Mouse (Mus musculus) megakaryocyte, embryonic 14.5 days (primary cell): ENCODE results near the gene Wdtc1. TPM values are rescaled to one million over a fixed set of nuclear protein-coding genes. Genes with fewer than 3 reads are reported as not detected.

Experiments used
- H3K27me3 ChIP-seq: replicated peaks from 2 replicates; pipeline ENCODE3; 2012; ENCODE audit warnings: inconsistent platforms
- H3K36me3 ChIP-seq: replicated peaks from 2 replicates; pipeline ENCODE3; 2012; ENCODE audit warnings: low read length, inconsistent platforms, mixed read lengths
- H3K4me1 ChIP-seq: 2 replicates; pipeline ENCODE4 v1.6.1; 2012; ENCODE audit warnings: inconsistent platforms
- H3K4me3 ChIP-seq: replicated peaks from 2 replicates; pipeline ENCODE3; 2012; ENCODE audit warnings: moderate library complexity, mild to moderate bottlenecking, inconsistent platforms
- H3K9me3 ChIP-seq: 2 replicates; pipeline ENCODE4 v1.6.1; 2012; ENCODE audit warnings: inconsistent platforms
- FLI1 ChIP-seq: IDR thresholded peaks from 2 replicates; pipeline ENCODE4 v1.6.1; 2012; ENCODE audit warnings: low read length, inconsistent platforms, mixed read lengths
- GATA1 ChIP-seq: IDR thresholded peaks from 3 replicates; pipeline ENCODE4 v1.6.1; 2012; ENCODE audit warnings: mixed read lengths, low read length, inconsistent platforms, borderline replicate concordance
- polyA plus RNA-seq: library from polyadenylated mRNA; stranded (reverse); fragments of >175 nt; gene quantifications from 2 replicates; pipeline ENCODE4 v1.2.3, GENCODE M21; 2012; ENCODE audit warnings: low replicate concordance; ENCODE audit not compliant: insufficient read depth

Wdtc1 gene
- polyA plus RNA-seq, 1 experiment = 85.7 TPM

DNA sequence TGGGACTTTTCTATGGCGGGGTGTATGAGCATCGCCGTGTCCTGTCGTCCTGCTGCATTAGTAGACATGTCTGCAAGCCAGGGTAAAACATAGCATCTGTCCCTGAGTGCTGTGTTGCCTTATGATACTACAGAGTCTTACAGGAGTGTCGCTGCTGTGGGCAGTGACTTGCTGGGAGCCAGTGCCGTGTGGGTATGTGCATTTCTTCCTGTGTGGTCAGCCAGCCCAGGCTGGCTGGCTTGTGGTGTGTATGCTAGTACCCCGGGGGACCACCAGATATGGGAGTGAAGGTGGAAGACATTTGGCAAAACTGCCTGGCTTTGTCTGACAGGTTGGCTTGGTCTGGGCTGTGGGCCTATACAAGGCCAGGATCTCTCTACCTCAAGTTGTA lies 90.9 kb downstream of the Wdtc1 start:
- H3K36me3 ChIP-seq = peaks cover 35% of the 10 kb centered on the region
- peaks cover 53% of the 10 kb centered on the region for H3K4me1 ChIP-seq
- peak overlapping the region; percentile 81 for H3K4me3 ChIP-seq
- no peaks in the 10 kb centered on the region for H3K9me3 ChIP-seq
- peaks cover 41% of the 10 kb centered on the region for H3K27me3 ChIP-seq
- TF ChIP-seq GATA1 (no peak), FLI1 (no peak)

DNA sequence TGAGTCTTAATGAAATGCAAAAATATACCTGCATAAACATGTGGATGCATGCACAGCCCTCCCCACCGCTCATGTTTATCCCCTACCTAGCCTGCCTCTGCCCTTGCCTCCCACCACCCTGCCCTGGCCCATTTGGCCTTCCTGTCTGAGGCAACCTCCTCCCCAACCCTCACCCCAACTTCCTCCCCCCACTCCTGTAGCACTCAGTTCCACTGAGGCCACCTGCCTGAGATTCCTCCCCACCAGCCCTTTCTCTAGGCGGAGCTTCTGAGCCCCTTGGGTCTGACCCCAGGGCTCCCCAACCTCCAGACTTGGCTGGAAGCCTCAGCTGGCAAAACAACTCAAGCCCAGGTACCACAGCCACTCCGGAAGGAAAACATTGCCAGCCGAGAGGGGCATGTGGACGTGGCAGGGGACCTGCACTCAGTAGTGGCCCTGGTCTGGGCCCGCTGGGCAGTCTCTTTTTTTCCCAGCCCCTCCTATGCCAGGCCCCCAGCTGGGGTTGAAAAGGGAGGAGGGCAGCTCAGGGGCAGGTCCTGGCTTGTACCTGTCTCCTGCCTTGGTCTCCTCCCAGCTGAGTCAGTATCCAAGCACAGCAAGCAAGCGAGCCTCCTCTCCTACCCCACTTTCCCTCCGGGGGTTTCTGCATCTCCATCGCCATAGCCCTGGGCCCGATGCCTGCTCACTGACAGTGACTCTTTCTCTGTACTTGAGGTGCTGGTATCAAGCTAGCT lies 91.5 kb downstream of the Wdtc1 start:
- H3K36me3 ChIP-seq = peaks cover 29% of the 10 kb centered on the region
- H3K4me3 ChIP-seq = peak overlapping the region; percentile 81
- no peak for TF ChIP-seq GATA1
- no peak for TF ChIP-seq FLI1
- peaks cover 51% of the 10 kb centered on the region for H3K4me1 ChIP-seq
- H3K27me3 ChIP-seq = peaks cover 46% of the 10 kb centered on the region
- no peaks in the 10 kb centered on the region for H3K9me3 ChIP-seq

DNA sequence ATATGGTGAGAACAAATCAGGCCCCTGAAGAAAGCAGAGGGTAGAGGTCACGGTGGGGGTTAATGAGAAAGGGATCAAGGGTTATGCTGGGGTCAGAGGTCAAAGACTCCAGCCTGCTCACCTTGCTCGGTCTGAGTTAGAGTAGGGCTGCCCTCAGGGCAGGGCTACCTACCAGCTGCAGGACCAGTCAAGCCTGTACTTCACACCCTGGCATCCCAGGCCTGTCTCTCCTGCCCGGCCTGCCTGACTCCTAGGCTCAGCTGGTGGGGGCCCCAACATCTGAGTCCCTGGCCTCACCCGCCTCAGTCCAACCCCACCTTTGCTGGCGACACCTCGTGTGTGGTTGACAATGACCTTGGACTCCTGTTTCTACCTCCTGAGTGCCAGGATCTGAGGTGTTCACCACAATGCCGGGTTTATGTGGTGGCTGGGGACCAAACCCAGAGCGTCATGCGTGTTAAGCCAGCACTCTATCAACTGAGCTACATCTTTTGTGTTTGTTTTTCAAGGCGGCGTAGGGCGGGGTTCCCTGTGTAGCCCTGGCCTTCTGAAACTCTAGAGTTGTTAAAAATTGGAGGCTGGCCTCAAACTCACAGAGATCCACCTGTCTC lies 95.4 kb downstream of the Wdtc1 start:
- peaks cover 84% of the 10 kb centered on the region for H3K27me3 ChIP-seq
- peaks cover 3% of the 10 kb centered on the region for H3K36me3 ChIP-seq
- H3K4me3 ChIP-seq = no peak overlapping the region
- peaks cover 30% of the 10 kb centered on the region for H3K4me1 ChIP-seq
- H3K9me3 ChIP-seq = no peaks in the 10 kb centered on the region
- TF ChIP-seq GATA1 (no peak), FLI1 (no peak)

DNA sequence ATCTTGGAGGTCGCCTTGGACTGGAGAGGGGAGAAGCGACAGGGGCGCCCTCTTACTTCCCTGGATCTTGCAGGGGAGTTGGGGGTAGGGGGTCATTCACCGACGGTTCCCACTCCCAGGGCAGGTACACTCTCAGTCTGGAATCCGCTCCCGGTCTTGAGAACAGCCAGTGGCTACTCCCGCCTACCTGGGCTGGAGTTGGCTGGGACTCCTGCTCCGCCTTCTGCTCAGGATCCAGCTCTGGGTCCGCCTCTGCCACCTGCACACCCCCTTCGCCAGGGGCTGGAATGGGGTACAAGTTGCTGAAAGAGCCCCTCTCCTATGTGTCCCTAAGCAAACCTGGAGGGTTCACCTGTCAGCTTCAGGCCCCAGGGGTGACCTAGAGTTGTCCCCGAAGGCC lies 96.1 kb downstream of the Wdtc1 start:
- TF ChIP-seq GATA1 = no peak
- TF ChIP-seq FLI1 = no peak

DNA sequence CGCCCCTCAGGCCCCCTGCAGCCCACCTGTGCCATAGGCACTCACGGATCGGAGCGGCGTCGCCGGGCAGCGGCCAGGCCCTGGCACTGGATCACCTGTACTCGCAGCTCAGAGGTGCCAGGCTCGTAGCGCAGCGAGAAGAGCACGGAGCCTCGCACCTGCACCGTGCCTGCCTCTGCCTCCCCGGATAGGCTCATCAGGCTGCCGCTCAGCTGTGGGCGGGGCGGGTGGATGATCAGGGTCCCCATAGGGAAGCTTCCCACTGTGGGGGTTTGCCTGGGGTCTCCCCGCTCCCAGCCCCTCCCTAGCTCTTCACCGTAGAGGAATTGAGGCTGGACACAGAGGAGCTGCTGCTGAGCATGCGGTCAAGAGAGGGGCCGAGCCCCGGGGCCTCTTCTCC lies 96.5 kb downstream of the Wdtc1 start:
- Histone ChIP-seq H3K27me3 (peaks cover 95% of the 10 kb centered on the region), H3K9me3 (no peaks in the 10 kb centered on the region), H3K4me3 (no peak overlapping the region), H3K36me3 (peaks cover 9% of the 10 kb centered on the region), H3K4me1 (peaks cover 19% of the 10 kb centered on the region)
- TF ChIP-seq FLI1 = no peak
- no peak for TF ChIP-seq GATA1

More for the DNA sequence above, 96.1 kb downstream of the Wdtc1 start:
- no peak overlapping the region for H3K4me3 ChIP-seq
- H3K9me3 ChIP-seq = no peaks in the 10 kb centered on the region
- peaks cover 9% of the 10 kb centered on the region for H3K36me3 ChIP-seq
- peaks cover 23% of the 10 kb centered on the region for H3K4me1 ChIP-seq
- peaks cover 91% of the 10 kb centered on the region for H3K27me3 ChIP-seq

DNA sequence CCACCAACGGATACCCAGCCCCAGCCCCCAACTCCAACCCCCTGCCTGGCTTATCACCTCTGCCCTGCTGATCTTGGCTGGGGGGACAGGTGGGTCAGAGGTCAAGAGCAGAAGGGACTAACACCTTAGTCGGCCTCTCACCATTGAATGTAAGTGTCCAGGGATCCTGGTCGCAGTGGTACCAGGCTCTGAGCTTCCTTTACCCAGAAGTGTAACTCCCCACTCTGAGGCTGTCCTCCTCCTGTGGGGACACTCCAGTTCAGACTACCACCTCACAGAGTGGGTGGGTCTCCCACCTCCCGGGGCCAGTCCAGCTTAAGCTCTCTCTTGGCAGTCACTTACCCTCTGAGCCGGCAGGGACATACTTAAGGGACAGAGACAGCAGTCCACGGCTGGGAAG lies 97.9 kb downstream of the Wdtc1 start:
- Histone ChIP-seq H3K36me3 (peaks cover 9% of the 10 kb centered on the region), H3K27me3 (peaks cover 97% of the 10 kb centered on the region), H3K9me3 (no peaks in the 10 kb centered on the region), H3K4me1 (peaks cover 14% of the 10 kb centered on the region), H3K4me3 (no peak overlapping the region)
- TF ChIP-seq FLI1 (no peak), GATA1 (no peak)

DNA sequence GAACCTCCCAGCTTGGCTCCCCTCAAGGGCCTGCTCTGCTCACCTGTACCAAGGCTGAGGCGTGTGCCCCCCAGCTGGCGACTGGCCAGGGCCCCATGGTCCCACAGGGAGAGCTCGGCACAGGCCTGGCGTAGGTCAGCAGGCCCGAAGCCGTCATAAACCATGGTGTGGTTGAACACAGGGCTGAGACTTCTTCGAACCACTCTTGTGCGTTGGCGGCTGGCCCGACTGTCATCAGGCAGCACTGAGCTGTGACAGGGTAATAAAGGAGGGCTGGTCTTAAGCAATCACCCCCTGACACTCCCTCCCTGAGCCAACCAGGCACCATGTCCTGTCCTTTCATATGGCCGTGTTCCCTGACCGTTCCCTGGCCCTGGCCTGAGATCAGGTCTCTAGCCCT lies 99.9 kb downstream of the Wdtc1 start:
- TF ChIP-seq FLI1 = no peak
- no peak for TF ChIP-seq GATA1
- peaks cover 9% of the 10 kb centered on the region for H3K36me3 ChIP-seq
- no peak overlapping the region for H3K4me3 ChIP-seq
- H3K4me1 ChIP-seq = peaks cover 17% of the 10 kb centered on the region
- peaks cover 5% of the 10 kb centered on the region; the same call in 1 of the 2 replicates for H3K9me3 ChIP-seq
- peaks cover 96% of the 10 kb centered on the region for H3K27me3 ChIP-seq

DNA sequence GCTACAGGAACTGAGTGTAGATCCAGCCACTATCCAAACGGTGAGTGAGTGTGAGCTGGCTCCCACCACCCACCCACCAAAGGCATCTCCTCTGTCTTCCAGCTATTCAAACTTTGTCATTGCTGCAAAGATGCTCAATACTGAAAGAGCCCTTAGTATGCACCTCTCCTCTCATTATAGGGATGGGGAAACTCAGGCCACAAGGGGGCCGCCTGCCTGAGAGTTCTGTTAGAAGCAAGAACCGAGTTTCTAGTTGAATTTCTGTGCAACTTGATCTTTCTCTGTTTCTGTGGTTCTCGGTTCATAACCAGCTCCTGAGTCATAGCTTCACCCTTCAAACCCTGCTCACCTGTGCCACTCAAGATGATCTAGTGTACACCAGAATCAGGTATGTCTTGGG lies 101.2 kb downstream of the Wdtc1 start:
- TF ChIP-seq FLI1 = no peak
- no peak for TF ChIP-seq GATA1
- peaks cover 30% of the 10 kb centered on the region for H3K4me1 ChIP-seq
- peaks cover 5% of the 10 kb centered on the region; the same call in 1 of the 2 replicates for H3K9me3 ChIP-seq
- no peak overlapping the region for H3K4me3 ChIP-seq
- peaks cover 96% of the 10 kb centered on the region for H3K27me3 ChIP-seq
- H3K36me3 ChIP-seq = peaks cover 9% of the 10 kb centered on the region

DNA sequence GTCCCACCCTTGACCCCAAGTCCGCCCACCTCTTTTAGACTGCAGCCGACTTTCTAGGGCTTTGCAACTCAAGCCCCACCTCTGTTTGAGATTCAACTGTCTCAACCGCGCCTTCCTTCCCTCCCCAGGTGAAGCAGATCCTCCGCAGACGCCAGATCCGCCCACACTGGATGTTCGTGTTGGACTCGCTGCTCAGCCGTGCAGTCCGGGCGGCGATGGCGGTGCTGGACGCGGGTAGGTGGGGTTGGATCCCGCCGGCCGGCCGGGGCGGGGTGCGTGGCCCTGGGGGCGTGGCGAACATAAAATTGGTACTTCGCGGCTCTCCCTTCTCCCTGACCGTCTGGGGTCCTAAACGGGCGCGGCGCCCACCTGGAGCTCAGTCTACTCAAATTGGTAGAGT lies 102.1 kb downstream of the Wdtc1 start:
- Histone ChIP-seq H3K9me3 (peaks cover 5% of the 10 kb centered on the region; the same call in 1 of the 2 replicates), H3K4me1 (peaks cover 36% of the 10 kb centered on the region), H3K4me3 (no peak overlapping the region), H3K27me3 (peaks cover 96% of the 10 kb centered on the region), H3K36me3 (peaks cover 9% of the 10 kb centered on the region)
- no peak for TF ChIP-seq GATA1

DNA sequence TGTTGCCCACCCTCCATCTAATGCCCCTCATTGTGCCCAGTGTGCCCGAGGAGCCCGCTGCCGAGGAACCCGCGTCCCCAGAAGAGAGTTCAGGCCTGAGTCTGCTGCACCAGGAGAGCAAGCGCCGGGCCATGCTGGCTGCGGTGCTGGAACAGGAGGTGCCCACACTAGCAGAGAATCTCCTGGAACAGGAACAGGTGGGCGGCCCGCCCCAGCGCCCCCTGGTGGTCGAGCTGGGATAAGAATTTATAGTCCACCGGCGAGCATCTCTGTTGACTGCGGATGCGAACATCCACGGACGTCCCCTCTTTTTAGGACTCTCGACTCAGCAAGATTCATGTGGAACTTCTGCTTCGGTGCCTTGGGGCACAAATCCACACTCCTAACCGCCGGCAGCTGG lies 102.7 kb downstream of the Wdtc1 start:
- TF ChIP-seq GATA1 = no peak
- TF ChIP-seq FLI1 = no peak
- Histone ChIP-seq H3K27me3 (peaks cover 96% of the 10 kb centered on the region), H3K9me3 (peaks cover 5% of the 10 kb centered on the region; the same call in 1 of the 2 replicates), H3K36me3 (peaks cover 9% of the 10 kb centered on the region), H3K4me3 (peak overlapping the region; percentile 57), H3K4me1 (peaks cover 42% of the 10 kb centered on the region)
